Comparison of ENCODE assay signal across 10 mouse cellular contexts in the genomic region with DNA sequence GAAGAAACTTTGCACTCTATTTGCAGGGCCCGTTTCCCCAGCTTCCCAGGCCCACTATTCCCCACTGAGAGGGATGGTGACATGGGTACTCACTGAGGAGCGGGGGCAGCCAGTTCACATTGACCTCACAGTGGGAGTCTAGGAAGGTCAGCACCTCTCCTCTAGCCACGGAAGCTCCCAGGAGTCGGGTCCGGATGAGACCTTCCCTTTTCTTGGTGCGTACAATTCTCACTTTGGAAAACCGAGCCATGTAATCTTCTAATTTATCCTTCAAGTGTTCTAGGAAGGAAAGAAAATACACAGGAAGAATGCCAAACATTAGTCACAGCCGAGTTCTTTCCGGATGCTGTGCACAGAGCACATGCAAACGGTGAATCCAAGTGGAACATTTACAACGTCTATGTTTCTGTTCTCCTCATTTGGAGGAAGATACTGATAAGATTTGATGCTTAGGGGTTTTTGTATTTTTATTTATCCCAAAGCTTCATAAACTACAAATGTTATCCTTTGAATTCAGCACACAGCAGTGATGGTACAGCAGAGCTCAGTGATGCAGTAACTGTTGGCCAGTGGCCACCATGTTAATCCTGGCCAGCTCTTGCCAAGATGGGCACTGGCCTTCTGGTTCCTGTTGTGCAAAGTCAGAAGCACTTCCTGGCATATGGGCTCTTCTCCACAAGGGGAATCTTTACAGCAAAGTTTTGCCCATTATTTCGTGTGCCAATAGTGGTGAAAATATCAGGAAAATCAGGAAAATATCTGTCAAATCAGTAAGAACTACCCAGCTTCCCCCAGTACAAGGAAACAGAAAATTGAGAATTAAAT.
A peak's percentile ranks its signal among the peaks of the same experiment; 100 is the strongest.
DNase-seq lines count a peak whose midpoint lies in the region; ATAC-seq and TF ChIP-seq lines count a peak whose summit lies in the region.
"Had no signal": no experiment of that assay in that cellular context is flagged by ENCODE, and none has a peak within 500 bp of the region (broad histone marks: within the 10 kb centered on the region; RNA-seq: fewer than 3 reads in every experiment).

No protein-coding gene starts in this region.

- 0 out of 2 replicates have a peak overlapping the region, but pooled peaks have one; percentile 9 for H3K4me2 ChIP-seq in embryonic facial prominence, embryonic 15.5 days (replicated peaks)
- H3K4me2 ChIP-seq in heart, embryonic 11.5 days, result no peak overlapping the region

- H3K4me1 ChIP-seq in kidney, adult 2 months (ENCODE audit: control insufficient read depth, insufficient read depth, low read length), result no peaks in the 10 kb centered on the region
- peaks cover 5% of the 10 kb centered on the region; the same call in 1 of the 2 replicates for H3K4me1 ChIP-seq in embryonic facial prominence, embryonic 15.5 days
- H3K4me1 ChIP-seq in heart, embryonic 11.5 days (ENCODE audit: control insufficient read depth, insufficient read depth, low read length), result no peaks in the 10 kb centered on the region

- no peak for TF ChIP-seq CTCF in kidney, adult 2 months (conservative IDR thresholded peaks at IDR 0.05; ENCODE audit: insufficient read depth, insufficient read length, low read depth, low read length)

- no peaks in the 10 kb centered on the region for H3K9me3 ChIP-seq in embryonic facial prominence, embryonic 15.5 days (replicated peaks)
- H3K9me3 ChIP-seq in heart, embryonic 11.5 days (replicated peaks; ENCODE audit: control insufficient read depth, low read length), result no peaks in the 10 kb centered on the region
- H3K9me3 ChIP-seq: G1E had no signal

- 0 out of 2 replicates have a peak, but pooled peaks have one; percentile 39 for ATAC-seq in embryonic facial prominence, embryonic 15.5 days (ENCODE audit: insufficient number of reproducible peaks, low FRiP score, low TSS enrichment, low read depth)
- ATAC-seq in inflammation-experienced regulatory T-cells, adult 6 months, result no peak
- no peak for ATAC-seq in heart, embryonic 11.5 days (replicated peaks; ENCODE audit: insufficient number of reproducible peaks, low FRiP score, low TSS enrichment)

- DNase-seq in kidney, adult 2 months, result peak; percentile 15
- DNase-seq in kidney, adult 18-20 months, result no peak
- DNase-seq in right cerebral cortex, postnatal 4 days, result peak; percentile 60
- DNase-seq in right cerebral cortex, postnatal 25 days, result no peak
- no peak for DNase-seq in frontal cortex, postnatal 10 days (ENCODE audit: low spot score in 2 of 2)
- DNase-seq: lung, adult 18-20 months had no signal

- H3K36me3 ChIP-seq in kidney, adult 2 months (ENCODE audit: control insufficient read depth, insufficient read depth, low read length), result no peaks in the 10 kb centered on the region
- no peaks in the 10 kb centered on the region for H3K36me3 ChIP-seq in embryonic facial prominence, embryonic 15.5 days
- no peaks in the 10 kb centered on the region for H3K36me3 ChIP-seq in heart, embryonic 11.5 days (ENCODE audit: control insufficient read depth, insufficient read depth, low read length)
- H3K36me3 ChIP-seq: G1E had no signal

- 17% methylated on average over 12 of the region's 12 CpGs for WGBS in kidney, adult 2 months
- 30% methylated on average over 12 of the region's 12 CpGs for WGBS in embryonic facial prominence, embryonic 15.5 days
- WGBS in heart, embryonic 11.5 days (ENCODE audit: insufficient replicate concordance), result 49% methylated on average over 12 of the region's 12 CpGs

- no peak overlapping the region for H3K9ac ChIP-seq in embryonic facial prominence, embryonic 15.5 days
- no peak overlapping the region for H3K9ac ChIP-seq in heart, embryonic 11.5 days (ENCODE audit: low read depth, low read length)

- no peak overlapping the region for H3K4me3 ChIP-seq in kidney, adult 2 months (ENCODE audit: insufficient read depth, low read depth, low read length)
- H3K4me3 ChIP-seq in embryonic facial prominence, embryonic 15.5 days (replicated peaks), result no peak overlapping the region
- no peak overlapping the region for H3K4me3 ChIP-seq in heart, embryonic 11.5 days (ENCODE audit: low read depth, low read length)

- no peak overlapping the region for H3K27ac ChIP-seq in kidney, adult 2 months (ENCODE audit: insufficient read depth, low read depth, low read length)
- H3K27ac ChIP-seq in embryonic facial prominence, embryonic 15.5 days (replicated peaks), result 0 out of 2 replicates have a peak overlapping the region, but pooled peaks have one; percentile 34
- no peak overlapping the region for H3K27ac ChIP-seq in heart, embryonic 11.5 days (ENCODE audit: low read depth, low read length)

- no peaks in the 10 kb centered on the region; the same call in 1 of the 2 replicates for H3K27me3 ChIP-seq in kidney, adult 2 months (replicated peaks; ENCODE audit: control insufficient read depth, insufficient read depth, low read length)
- no peaks in the 10 kb centered on the region for H3K27me3 ChIP-seq in embryonic facial prominence, embryonic 15.5 days
- H3K27me3 ChIP-seq in heart, embryonic 11.5 days (ENCODE audit: control insufficient read depth, insufficient read depth, low read length), result no peaks in the 10 kb centered on the region

- TF ChIP-seq POLR2A in kidney, adult 2 months (IDR thresholded peaks at IDR 0.05; ENCODE audit: low read depth, low read length), result no peak

Comparison
In these comparisons a context has a peak if more than half of its experiments do, and no peak if none do; other contexts are left out.
1. DNase-seq: peak in kidney, adult 2 months (single experiment) and right cerebral cortex, postnatal 4 days (single experiment); none in kidney, adult 18-20 months (single experiment), right cerebral cortex, postnatal 25 days (single experiment) and frontal cortex, postnatal 10 days (0 of 2).